ENCODE assay signal across 22 mouse cellular contexts in genomic region chr13:51951506-51952038, GRCm38 (mm10).
DNase-seq lines count a peak whose midpoint lies in the region; ATAC-seq lines count a peak whose summit lies in the region.
"Had no signal": no experiment of that assay in that cellular context is flagged by ENCODE, and none has a peak within 500 bp of the region (broad histone marks: within the 10 kb centered on the region; RNA-seq: fewer than 3 reads in every experiment).

No protein-coding gene starts in this region.

- no peak for DNase-seq in forebrain, embryonic 10.5 days (ENCODE audit: extremely low spot score, low spot score)
- DNase-seq in naive thymus-derived CD4-positive, alpha-beta T cell, adult 2 months (ENCODE audit: low read depth) = peak; percentile 63
- DNase-seq in urinary bladder, postnatal 25 days (ENCODE audit: low spot score) = no peak
- DNase-seq in lung, postnatal 36 days = no peak
- DNase-seq: adrenal gland, adult 2 months; cerebellum, adult 2 months; cerebellum, postnatal 14 days; gastrocnemius, adult 2 months; kidney, adult 11 months; kidney, postnatal 25 days; liver, postnatal 0 days; lung, postnatal 4 days; thymus, adult 2 months had no signal

- H3K9ac ChIP-seq in forebrain, embryonic 12.5 days = no peak overlapping the region
- H3K9ac ChIP-seq: forebrain, embryonic 15.5 days; heart, embryonic 12.5 days; hindbrain, embryonic 13.5 days; liver, embryonic 12.5 days; liver, postnatal 0 days; midbrain, embryonic 13.5 days had no signal

- peaks cover 19% of the 10 kb centered on the region for H3K4me1 ChIP-seq in forebrain, embryonic 10.5 days
- no peaks in the 10 kb centered on the region for H3K4me1 ChIP-seq in forebrain, embryonic 12.5 days
- H3K4me1 ChIP-seq: forebrain, embryonic 15.5 days; liver, embryonic 12.5 days; midbrain, embryonic 13.5 days had no signal

- WGBS in forebrain, embryonic 10.5 days = 91% methylated on average over 7 of the region's 7 CpGs
- 91% methylated on average over 7 of the region's 7 CpGs for whole genome bisulfite sequencing in forebrain, embryonic 12.5 days

- no peak overlapping the region for H3K4me3 ChIP-seq in forebrain, embryonic 10.5 days
- no peak overlapping the region for H3K4me3 ChIP-seq in forebrain, embryonic 12.5 days (replicated peaks)
- H3K4me3 ChIP-seq: forebrain, embryonic 15.5 days; gastrocnemius, adult 2 months; heart, embryonic 12.5 days; hindbrain, embryonic 13.5 days; left cerebral cortex, adult 2 months; liver, embryonic 12.5 days; midbrain, embryonic 13.5 days had no signal

- H3K36me3 ChIP-seq in forebrain, embryonic 10.5 days (replicated peaks) = no peaks in the 10 kb centered on the region
- H3K36me3 ChIP-seq in forebrain, embryonic 12.5 days (replicated peaks) = no peaks in the 10 kb centered on the region
- H3K36me3 ChIP-seq: forebrain, embryonic 15.5 days; heart, embryonic 12.5 days; hindbrain, embryonic 13.5 days; liver, embryonic 12.5 days; midbrain, embryonic 13.5 days had no signal

- H3K27ac ChIP-seq in forebrain, embryonic 10.5 days = 0 out of 2 replicates have a peak overlapping the region, but pooled peaks have one; percentile 25
- no peak overlapping the region for H3K27ac ChIP-seq in forebrain, embryonic 12.5 days
- H3K27ac ChIP-seq: forebrain, embryonic 15.5 days; gastrocnemius, adult 2 months; hindbrain, embryonic 13.5 days; left cerebral cortex, adult 2 months; liver, embryonic 12.5 days; midbrain, embryonic 13.5 days had no signal

- ATAC-seq in forebrain, embryonic 12.5 days (ENCODE audit: low FRiP score) = no peak
- peak; percentile 77 for ATAC-seq in CD4-positive, CD25-positive, alpha-beta regulatory T cell, adult 4 months
- ATAC-seq in hematopoietic stem cell, adult 5-6 weeks (replicated peaks in 1 of 2; ENCODE audit: insufficient read depth in 1 of 2, low FRiP score in 2 of 2, low TSS enrichment in 1 of 2, low read depth in 1 of 2, poor library complexity in 2 of 2, severe bottlenecking in 2 of 2) = peak; percentile 53 to 65; a peak in 3 of 4 replicates
- ATAC-seq: forebrain, embryonic 15.5 days; liver, embryonic 12.5 days; liver, postnatal 0 days; midbrain, embryonic 13.5 days had no signal

- H3K4me2 ChIP-seq in forebrain, embryonic 12.5 days = no peak overlapping the region
- H3K4me2 ChIP-seq: forebrain, embryonic 15.5 days; heart, embryonic 12.5 days; hindbrain, embryonic 13.5 days; liver, embryonic 12.5 days; midbrain, embryonic 13.5 days had no signal

- H3K27me3 ChIP-seq in forebrain, embryonic 10.5 days (ENCODE audit: poor library complexity, severe bottlenecking) = peaks cover 19% of the 10 kb centered on the region; the same call in 1 of the 2 replicates
- 0 out of 2 replicates have a peak, but pooled peaks cover 6% of the 10 kb centered on the region for H3K27me3 ChIP-seq in forebrain, embryonic 12.5 days
- H3K27me3 ChIP-seq: forebrain, embryonic 15.5 days; heart, embryonic 12.5 days had no signal

- H3K9me3 ChIP-seq in forebrain, embryonic 10.5 days = no peaks in the 10 kb centered on the region
- H3K9me3 ChIP-seq in forebrain, embryonic 12.5 days = no peaks in the 10 kb centered on the region
- H3K9me3 ChIP-seq: forebrain, embryonic 15.5 days; heart, embryonic 12.5 days; hindbrain, embryonic 13.5 days; liver, embryonic 12.5 days; midbrain, embryonic 13.5 days had no signal
